Mouse (Mus musculus): ENCODE results near the gene Coq2. TPM values are rescaled to one million over a fixed set of nuclear protein-coding genes. Genes with fewer than 3 reads are reported as not detected.

Coq2 gene
- polyA plus RNA-seq, 1 experiment from 2014 or later = 86.4 TPM

GRCm38 (mm10) chr5:100634885-100635478 is 40.0 kb downstream of the Coq2 start:
- ATAC-seq (ENCODE audit: insufficient number of reproducible peaks, insufficient read depth, low FRiP score, low read depth) = no peak
- H3K27ac ChIP-seq (replicated peaks in 1 of 2; ENCODE audit: control insufficient read depth in 1 of 2, insufficient read depth in 1 of 2, low read depth in 2 of 2, low read length in 2 of 2) = no peak overlapping the region
- WGBS = 79% methylated on average over 8 of the region's 8 CpGs

DNA sequence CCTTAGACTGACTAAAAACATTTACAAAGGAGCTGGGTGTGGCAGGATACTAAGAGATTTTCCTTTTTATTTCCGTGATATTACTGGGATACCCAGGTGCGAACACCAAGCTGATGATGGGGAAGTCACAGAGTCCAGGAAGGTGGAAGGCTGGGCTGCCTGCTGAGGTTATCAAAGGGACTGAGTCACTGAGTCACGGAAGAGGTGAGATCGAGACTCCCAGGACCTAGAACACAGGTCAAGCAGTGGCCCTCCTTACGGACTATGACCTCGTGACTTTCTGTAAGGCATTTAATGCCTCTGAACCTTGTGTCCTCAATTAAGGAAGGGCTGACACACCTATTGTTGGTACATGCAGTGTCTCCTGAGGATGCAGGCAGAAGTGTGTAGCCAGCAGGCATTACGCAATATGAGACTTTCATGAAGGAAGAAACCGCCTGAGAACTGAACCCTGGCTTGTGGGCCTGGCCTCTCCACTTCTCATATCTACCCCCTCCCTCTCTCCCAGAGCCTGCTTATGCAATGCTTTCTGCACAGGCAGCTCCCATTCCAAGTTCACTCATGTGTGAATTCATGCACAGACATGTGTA is 42.3 kb downstream of the Coq2 start:
- no peak for ATAC-seq (ENCODE audit: insufficient number of reproducible peaks, insufficient read depth, low FRiP score, low read depth)
- Histone ChIP-seq H3K36me3 (ENCODE audit: control insufficient read depth, insufficient read depth, low read length) (no peaks in the 10 kb centered on the region), H3K4me3 (ENCODE audit: control insufficient read depth in 1 of 2, insufficient read depth in 1 of 2, low read depth in 1 of 2, low read length in 2 of 2) (no peak overlapping the region), H3K9ac (ENCODE audit: low read length) (no peak overlapping the region), H3K27ac (replicated peaks in 1 of 2; ENCODE audit: control insufficient read depth in 1 of 2, insufficient read depth in 1 of 2, low read depth in 2 of 2, low read length in 2 of 2) (no peak overlapping the region), H3K9me3 (ENCODE audit: control insufficient read depth, low read length) (no peaks in the 10 kb centered on the region), H3K4me2 (ENCODE audit: low read length) (no peak overlapping the region), H3K4me1 (ENCODE audit: control insufficient read depth in 2 of 2, insufficient read depth in 2 of 2, low read length in 2 of 2) (no peaks in the 10 kb centered on the region), H3K27me3 (ENCODE audit: control insufficient read depth, insufficient read depth, low read length) (no peaks in the 10 kb centered on the region)
- WGBS = 81% methylated on average over 8 of the region's 8 CpGs

More at GRCm38 (mm10) chr5:100634885-100635478, 40.0 kb downstream of the Coq2 start:
- Histone ChIP-seq H3K9me3 (ENCODE audit: control insufficient read depth, low read length) (no peaks in the 10 kb centered on the region), H3K4me1 (ENCODE audit: control insufficient read depth in 2 of 2, insufficient read depth in 2 of 2, low read length in 2 of 2) (no peaks in the 10 kb centered on the region), H3K4me3 (ENCODE audit: control insufficient read depth in 1 of 2, insufficient read depth in 1 of 2, low read depth in 1 of 2, low read length in 2 of 2) (no peak overlapping the region), H3K9ac (ENCODE audit: low read length) (no peak overlapping the region), H3K36me3 (ENCODE audit: control insufficient read depth, insufficient read depth, low read length) (no peaks in the 10 kb centered on the region), H3K4me2 (ENCODE audit: low read length) (no peak overlapping the region), H3K27me3 (ENCODE audit: control insufficient read depth, insufficient read depth, low read length) (no peaks in the 10 kb centered on the region)

DNA sequence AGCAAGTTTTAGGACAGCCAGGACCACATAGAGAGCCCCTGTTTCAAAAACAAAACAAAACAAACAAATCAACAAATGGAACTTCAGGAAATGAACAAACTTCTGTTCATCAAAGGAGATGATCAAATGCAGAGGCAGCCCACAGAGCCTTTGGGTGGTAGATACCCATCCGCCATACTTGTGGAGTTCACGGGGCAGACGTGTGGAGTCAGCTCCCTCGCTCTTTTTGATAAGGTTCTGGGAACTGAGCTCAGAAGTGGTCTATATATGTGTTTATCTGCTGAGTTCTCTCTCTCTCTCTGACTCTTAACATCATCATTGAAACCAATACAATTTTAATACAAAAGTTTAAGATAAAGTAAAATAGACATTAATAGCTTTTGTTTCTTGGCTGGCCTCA is 46.1 kb downstream of the Coq2 start:
- no peak for ATAC-seq (ENCODE audit: insufficient number of reproducible peaks, insufficient read depth, low FRiP score, low read depth)
- Histone ChIP-seq H3K9ac (ENCODE audit: low read length) (no peak overlapping the region), H3K4me3 (ENCODE audit: control insufficient read depth in 1 of 2, insufficient read depth in 1 of 2, low read depth in 1 of 2, low read length in 2 of 2) (no peak overlapping the region), H3K27ac (replicated peaks in 1 of 2; ENCODE audit: control insufficient read depth in 1 of 2, insufficient read depth in 1 of 2, low read depth in 2 of 2, low read length in 2 of 2) (no peak overlapping the region), H3K9me3 (ENCODE audit: control insufficient read depth, low read length) (no peaks in the 10 kb centered on the region), H3K4me1 (ENCODE audit: control insufficient read depth in 2 of 2, insufficient read depth in 2 of 2, low read length in 2 of 2) (no peaks in the 10 kb centered on the region), H3K27me3 (ENCODE audit: control insufficient read depth, insufficient read depth, low read length) (no peaks in the 10 kb centered on the region), H3K4me2 (ENCODE audit: low read length) (no peak overlapping the region), H3K36me3 (ENCODE audit: control insufficient read depth, insufficient read depth, low read length) (no peaks in the 10 kb centered on the region)
- WGBS = 73% methylated on average over 4 of the region's 4 CpGs

- no peaks in the 10 kb centered on the region for H3K27me3 ChIP-seq (ENCODE audit: control insufficient read depth, insufficient read depth, low read length)
- H3K4me3 ChIP-seq (ENCODE audit: control insufficient read depth in 1 of 2, insufficient read depth in 1 of 2, low read depth in 1 of 2, low read length in 2 of 2) = no peak overlapping the region
- no peak overlapping the region for H3K27ac ChIP-seq (replicated peaks in 1 of 2; ENCODE audit: control insufficient read depth in 1 of 2, insufficient read depth in 1 of 2, low read depth in 2 of 2, low read length in 2 of 2)
- no peak overlapping the region for H3K9ac ChIP-seq (ENCODE audit: low read length)
- no peak for ATAC-seq (ENCODE audit: insufficient number of reproducible peaks, insufficient read depth, low FRiP score, low read depth)
- WGBS = 75% methylated on average over 6 of the region's 6 CpGs
- H3K36me3 ChIP-seq (ENCODE audit: control insufficient read depth, insufficient read depth, low read length) = no peaks in the 10 kb centered on the region
- no peaks in the 10 kb centered on the region for H3K4me1 ChIP-seq (ENCODE audit: control insufficient read depth in 2 of 2, insufficient read depth in 2 of 2, low read length in 2 of 2)
- H3K4me2 ChIP-seq (ENCODE audit: low read length) = no peak overlapping the region
- H3K9me3 ChIP-seq (ENCODE audit: control insufficient read depth, low read length) = no peaks in the 10 kb centered on the region
These were observed 48.4 kb downstream of the Coq2 start for GRCm38 (mm10) chr5:100626526-100626925.

GRCm38 (mm10) chr5:100624743-100625360 is 50.1 kb downstream of the Coq2 start:
- no peak overlapping the region for H3K27ac ChIP-seq (replicated peaks in 1 of 2; ENCODE audit: control insufficient read depth in 1 of 2, insufficient read depth in 1 of 2, low read depth in 2 of 2, low read length in 2 of 2)
- ATAC-seq (ENCODE audit: insufficient number of reproducible peaks, insufficient read depth, low FRiP score, low read depth) = no peak
- no peaks in the 10 kb centered on the region for H3K36me3 ChIP-seq (ENCODE audit: control insufficient read depth, insufficient read depth, low read length)
- H3K4me2 ChIP-seq (ENCODE audit: low read length) = no peak overlapping the region
- H3K4me1 ChIP-seq (ENCODE audit: control insufficient read depth in 2 of 2, insufficient read depth in 2 of 2, low read length in 2 of 2) = no peaks in the 10 kb centered on the region
- no peaks in the 10 kb centered on the region for H3K9me3 ChIP-seq (ENCODE audit: control insufficient read depth, low read length)
- no peak overlapping the region for H3K9ac ChIP-seq (ENCODE audit: low read length)
- 63% methylated on average over 9 of the region's 9 CpGs for whole genome bisulfite sequencing
- no peak overlapping the region for H3K4me3 ChIP-seq (ENCODE audit: control insufficient read depth in 1 of 2, insufficient read depth in 1 of 2, low read depth in 1 of 2, low read length in 2 of 2)
- H3K27me3 ChIP-seq (ENCODE audit: control insufficient read depth, insufficient read depth, low read length) = no peaks in the 10 kb centered on the region

GRCm38 (mm10) chr5:100622509-100623163 is 52.3 kb downstream of the Coq2 start:
- no peak for ATAC-seq (ENCODE audit: insufficient number of reproducible peaks, insufficient read depth, low FRiP score, low read depth)
- 85% methylated on average over 12 of the region's 12 CpGs for WGBS
- Histone ChIP-seq H3K4me1 (ENCODE audit: control insufficient read depth in 2 of 2, insufficient read depth in 2 of 2, low read length in 2 of 2) (no peaks in the 10 kb centered on the region), H3K36me3 (ENCODE audit: control insufficient read depth, insufficient read depth, low read length) (no peaks in the 10 kb centered on the region), H3K27ac (replicated peaks in 1 of 2; ENCODE audit: control insufficient read depth in 1 of 2, insufficient read depth in 1 of 2, low read depth in 2 of 2, low read length in 2 of 2) (no peak overlapping the region), H3K27me3 (ENCODE audit: control insufficient read depth, insufficient read depth, low read length) (no peaks in the 10 kb centered on the region), H3K4me2 (ENCODE audit: low read length) (no peak overlapping the region), H3K9me3 (ENCODE audit: control insufficient read depth, low read length) (no peaks in the 10 kb centered on the region), H3K9ac (ENCODE audit: low read length) (no peak overlapping the region), H3K4me3 (ENCODE audit: control insufficient read depth in 1 of 2, insufficient read depth in 1 of 2, low read depth in 1 of 2, low read length in 2 of 2) (no peak overlapping the region)

- Histone ChIP-seq H3K27ac (replicated peaks in 1 of 2; ENCODE audit: control insufficient read depth in 1 of 2, insufficient read depth in 1 of 2, low read depth in 2 of 2, low read length in 2 of 2) (no peak overlapping the region), H3K4me2 (ENCODE audit: low read length) (no peak overlapping the region), H3K9me3 (ENCODE audit: control insufficient read depth, low read length) (no peaks in the 10 kb centered on the region), H3K4me3 (ENCODE audit: control insufficient read depth in 1 of 2, insufficient read depth in 1 of 2, low read depth in 1 of 2, low read length in 2 of 2) (no peak overlapping the region), H3K27me3 (ENCODE audit: control insufficient read depth, insufficient read depth, low read length) (no peaks in the 10 kb centered on the region), H3K9ac (ENCODE audit: low read length) (no peak overlapping the region), H3K4me1 (ENCODE audit: control insufficient read depth in 2 of 2, insufficient read depth in 2 of 2, low read length in 2 of 2) (no peaks in the 10 kb centered on the region), H3K36me3 (ENCODE audit: control insufficient read depth, insufficient read depth, low read length) (no peaks in the 10 kb centered on the region)
- ATAC-seq (ENCODE audit: insufficient number of reproducible peaks, insufficient read depth, low FRiP score, low read depth) = no peak
- 61% methylated on average over 8 of the region's 8 CpGs for WGBS
These were observed 52.9 kb downstream of the Coq2 start for GRCm38 (mm10) chr5:100621876-100622508.
